Mouse (Mus musculus) liver, adult 2 months (tissue): ENCODE data around the gene C5ar1.

Source experiments
- CTCF ChIP-seq: fragments of 200-500 bp; IDR thresholded peaks from 2 replicates; pipeline ENCODE4 v1.5.1; 2011; ENCODE audit warnings: low read depth, low read length, control low read depth
- POLR2A ChIP-seq: fragments of 200-500 bp; IDR thresholded peaks from 2 replicates; pipeline ENCODE4 v1.6.1; 2011; ENCODE audit warnings: low read length, control low read depth; ENCODE audit not compliant: insufficient read depth; ENCODE audit errors: extremely low read depth

DNA sequence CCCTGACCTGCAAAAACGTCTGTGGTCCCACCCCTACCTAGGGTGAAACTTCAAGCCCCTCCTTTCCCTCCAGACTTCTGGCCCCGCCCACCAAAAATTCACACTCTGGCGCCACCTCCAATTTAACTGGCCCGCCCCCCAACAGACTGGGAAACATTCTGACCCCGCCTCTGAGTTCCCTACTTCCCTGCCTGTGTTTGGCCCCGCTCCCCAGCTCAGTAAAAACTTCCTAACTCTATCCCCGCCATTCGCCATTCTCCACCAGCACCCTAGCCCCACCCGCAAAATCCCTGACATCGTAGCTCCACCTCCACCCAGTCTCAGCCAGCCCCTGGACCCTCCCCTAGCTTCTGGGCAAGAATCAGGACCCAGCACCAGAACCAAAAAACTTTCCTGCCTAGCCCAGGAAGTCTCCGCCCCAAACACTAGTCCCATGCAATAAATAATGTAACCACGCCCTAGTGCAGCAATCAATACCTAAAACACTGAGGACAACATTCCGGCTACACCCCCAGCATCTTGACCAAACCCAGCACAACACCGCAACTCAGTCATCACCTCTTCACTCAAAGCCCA, 26.2 kb upstream of the C5ar1 start:
- TF ChIP-seq CTCF (no peak), POLR2A (no peak)
